Mouse (Mus musculus): Measurements from ENCODE around the gene Ahsa1. TPM values are rescaled to one million over a fixed set of nuclear protein-coding genes. Genes with fewer than 3 reads are reported as not detected.
"Not testable (repeated sequence)": the region's sequence is repeated elsewhere in the genome, so short reads cannot be mapped to it uniquely, and the experiment has no call there.

Ahsa1 gene
- polyA plus RNA-seq, 1 experiment from 2014 or later = 190 TPM

GRCm38 (mm10) chr12:87305767-87306583, 39.7 kb downstream of the Ahsa1 start:
- Histone ChIP-seq H3K4me2 (no peak overlapping the region), H3K27ac (ENCODE audit: poor library complexity, severe bottlenecking) (no peak overlapping the region), H3K9me3 (replicated peaks) (no peaks in the 10 kb centered on the region), H3K27me3 (replicated peaks) (no peaks in the 10 kb centered on the region), H3K4me3 (no peak overlapping the region), H3K4me1 (replicated peaks) (peaks cover 5% of the 10 kb centered on the region; the same call in 1 of the 2 replicates), H3K9ac (0 out of 2 replicates have a peak overlapping the region, but pooled peaks have one; percentile 7), H3K36me3 (peaks cover 34% of the 10 kb centered on the region)
- 42% methylated on average over 13 of the region's 13 CpGs for WGBS
- no peak for ATAC-seq (ENCODE audit: insufficient number of reproducible peaks, low FRiP score)

GRCm38 (mm10) chr12:87306584-87306844, 40.2 kb downstream of the Ahsa1 start:
- H3K27ac ChIP-seq (ENCODE audit: poor library complexity, severe bottlenecking); H3K4me1 ChIP-seq (replicated peaks); H3K4me3 ChIP-seq; H3K4me2 ChIP-seq; H3K9me3 ChIP-seq (replicated peaks); ATAC-seq (ENCODE audit: insufficient number of reproducible peaks, low FRiP score); H3K27me3 ChIP-seq (replicated peaks); H3K9ac ChIP-seq: not testable (repeated sequence)
- WGBS = 81% methylated on average over 4 of the region's 4 CpGs
- peaks cover 34% of the 10 kb centered on the region for H3K36me3 ChIP-seq

GRCm38 (mm10) chr12:87313098-87313497, 46.8 kb downstream of the Ahsa1 start:
- Histone ChIP-seq H3K4me3 (no peak overlapping the region), H3K4me1 (replicated peaks) (0 out of 2 replicates have a peak, but pooled peaks cover 3% of the 10 kb centered on the region), H3K36me3 (peaks cover 49% of the 10 kb centered on the region), H3K27ac (ENCODE audit: poor library complexity, severe bottlenecking) (no peak overlapping the region), H3K4me2 (no peak overlapping the region), H3K9me3 (replicated peaks) (no peaks in the 10 kb centered on the region), H3K9ac (no peak overlapping the region), H3K27me3 (replicated peaks) (no peaks in the 10 kb centered on the region)
- 81% methylated on average over 2 of the region's 2 CpGs for WGBS
- ATAC-seq (ENCODE audit: insufficient number of reproducible peaks, low FRiP score) = no peak

- Histone ChIP-seq H3K36me3 (peaks cover 17% of the 10 kb centered on the region; the same call in 1 of the 2 replicates), H3K27me3 (replicated peaks) (no peaks in the 10 kb centered on the region), H3K27ac (ENCODE audit: poor library complexity, severe bottlenecking) (no peak overlapping the region), H3K9ac (no peak overlapping the region), H3K9me3 (replicated peaks) (no peaks in the 10 kb centered on the region), H3K4me3 (no peak overlapping the region), H3K4me2 (no peak overlapping the region), H3K4me1 (replicated peaks) (0 out of 2 replicates have a peak, but pooled peaks cover 3% of the 10 kb centered on the region)
- WGBS = 74% methylated on average over 1 of the region's 1 CpGs
- no peak for ATAC-seq (ENCODE audit: insufficient number of reproducible peaks, low FRiP score)
Observed at GRCm38 (mm10) chr12:87317951-87318350, 51.7 kb downstream of the Ahsa1 start.

- Histone ChIP-seq H3K4me1 (replicated peaks) (0 out of 2 replicates have a peak, but pooled peaks cover 3% of the 10 kb centered on the region), H3K4me3 (no peak overlapping the region), H3K9ac (no peak overlapping the region), H3K4me2 (no peak overlapping the region), H3K9me3 (replicated peaks) (no peaks in the 10 kb centered on the region), H3K36me3 (peaks cover 19% of the 10 kb centered on the region), H3K27me3 (replicated peaks) (no peaks in the 10 kb centered on the region), H3K27ac (ENCODE audit: poor library complexity, severe bottlenecking) (no peak overlapping the region)
- 79% methylated on average over 3 of the region's 3 CpGs for WGBS
- ATAC-seq (ENCODE audit: insufficient number of reproducible peaks, low FRiP score) = no peak
Observed at GRCm38 (mm10) chr12:87319229-87319628, 53.0 kb downstream of the Ahsa1 start.

Small RNA genes within 50 kb of the gene (microRNA-seq; reads per million reads assigned to microRNA genes)
- gene Gm47293 = not detected

Other genes starting within 250 kb of the Ahsa1 start
- gene Tmem63c, start 245.1 kb upstream of the Ahsa1 start, polyA plus RNA-seq (2016; fragmentation: Nextera tagmentation; extraction: Ambion mirVana) = not detected in 2 replicates
- 0.57 TPM in 1 of 2 replicates, not detected in the other for gene Ngb, start 163.9 kb upstream of the Ahsa1 start, polyA plus RNA-seq (2016; fragmentation: Nextera tagmentation; extraction: Ambion mirVana)
- gene Gstz1, start 119.3 kb upstream of the Ahsa1 start, polyA plus RNA-seq (2016; fragmentation: Nextera tagmentation; extraction: Ambion mirVana) = 30.9 and 31.4 TPM in 2 replicates
- gene Pomt2, start 118.5 kb upstream of the Ahsa1 start, polyA plus RNA-seq (2016; fragmentation: Nextera tagmentation; extraction: Ambion mirVana) = 15.4 and 16.0 TPM in 2 replicates
- 0.91 and 1.3 TPM in 2 replicates for gene Samd15, start 66.8 kb upstream of the Ahsa1 start, polyA plus RNA-seq (2016; fragmentation: Nextera tagmentation; extraction: Ambion mirVana)
- 3.4 and 3.7 TPM in 2 replicates for gene Tmed8, start 66.0 kb upstream of the Ahsa1 start, polyA plus RNA-seq (2016; fragmentation: Nextera tagmentation; extraction: Ambion mirVana)
- 0.42 and 1.5 TPM in 2 replicates for gene Noxred1, start 27.7 kb upstream of the Ahsa1 start, polyA plus RNA-seq (2016; fragmentation: Nextera tagmentation; extraction: Ambion mirVana)
- gene Vipas39, start 223 bp upstream of the Ahsa1 start, polyA plus RNA-seq (2016; fragmentation: Nextera tagmentation; extraction: Ambion mirVana) = 29.6 and 31.8 TPM in 2 replicates
- gene Ism2, start 33.2 kb downstream of the Ahsa1 start, polyA plus RNA-seq (2016; fragmentation: Nextera tagmentation; extraction: Ambion mirVana) = 0.92 and 1.1 TPM in 2 replicates
- 73.3 and 76.4 TPM in 2 replicates for gene Sptlc2, start 121.9 kb downstream of the Ahsa1 start, polyA plus RNA-seq (2016; fragmentation: Nextera tagmentation; extraction: Ambion mirVana)
- gene Slirp, start 177.4 kb downstream of the Ahsa1 start, polyA plus RNA-seq (2016; fragmentation: Nextera tagmentation; extraction: Ambion mirVana) = 249 and 268 TPM in 2 replicates
- gene Alkbh1, start 177.5 kb downstream of the Ahsa1 start, polyA plus RNA-seq (2016; fragmentation: Nextera tagmentation; extraction: Ambion mirVana) = 36.6 and 40.0 TPM in 2 replicates
- gene Snw1, start 205.8 kb downstream of the Ahsa1 start, polyA plus RNA-seq (2016; fragmentation: Nextera tagmentation; extraction: Ambion mirVana) = 85.7 and 86.1 TPM in 2 replicates
- gene Gm5788, start 228.2 kb downstream of the Ahsa1 start, polyA plus RNA-seq (2016; fragmentation: Nextera tagmentation; extraction: Ambion mirVana) = not detected in 2 replicates
- not detected in 2 replicates for gene Gm8300, start 247.8 kb downstream of the Ahsa1 start, polyA plus RNA-seq (2016; fragmentation: Nextera tagmentation; extraction: Ambion mirVana)

Data from heart, embryonic 12.5 days (tissue).